Mouse (Mus musculus) liver, adult (tissue): ENCODE measurements around the gene Hoxd8.

Experiments
- GATA4 ChIP-seq: IDR thresholded peaks from 2 replicates; pipeline ENCODE4 v1.6.1; 2014; ENCODE audit warnings: mild to moderate bottlenecking, low read length; ENCODE audit not compliant: insufficient replicate concordance

Hoxd8 gene

DNA sequence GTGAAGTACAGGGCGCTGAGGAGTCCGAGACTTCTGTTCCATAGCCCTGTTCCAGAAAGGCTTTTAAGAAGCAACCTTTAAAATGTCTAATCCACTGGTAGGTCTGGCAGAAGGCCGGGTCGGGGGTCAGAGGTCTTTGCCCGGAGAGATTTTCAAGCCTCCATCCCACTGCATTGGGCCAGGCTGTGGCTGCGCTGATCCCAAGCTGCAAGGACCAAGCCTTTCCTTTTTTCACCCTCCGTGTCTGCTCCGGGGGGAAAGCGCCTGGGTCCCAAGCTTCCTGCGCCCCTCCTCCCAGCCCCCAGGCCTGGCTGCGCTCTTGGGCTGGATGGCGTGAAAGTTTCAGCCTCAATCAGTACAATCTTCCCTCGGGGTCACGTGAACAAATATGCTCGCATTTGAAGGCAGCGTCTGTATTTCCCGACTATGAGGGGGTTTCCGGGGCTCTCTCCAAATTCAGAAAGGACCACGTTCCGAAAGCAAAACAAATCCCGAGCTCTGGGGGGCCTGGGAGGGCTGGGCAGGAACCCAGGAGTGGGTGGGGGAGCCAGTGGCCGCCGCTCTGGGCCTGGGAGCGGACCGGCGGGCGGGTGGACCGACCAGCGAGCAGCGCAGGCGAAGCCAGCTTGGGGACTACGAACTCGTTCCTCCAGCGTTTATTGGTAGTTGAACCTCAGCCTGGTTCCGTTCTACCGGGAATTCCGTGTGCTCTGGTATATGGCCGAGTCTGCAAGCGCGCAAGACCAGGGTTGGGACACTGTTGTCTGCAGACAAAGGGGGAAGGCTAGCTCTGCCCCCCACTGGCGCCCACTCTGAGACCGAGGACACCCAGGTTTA lies 31.7 kb downstream of the Hoxd8 start:
- TF ChIP-seq GATA4, result no peak

DNA sequence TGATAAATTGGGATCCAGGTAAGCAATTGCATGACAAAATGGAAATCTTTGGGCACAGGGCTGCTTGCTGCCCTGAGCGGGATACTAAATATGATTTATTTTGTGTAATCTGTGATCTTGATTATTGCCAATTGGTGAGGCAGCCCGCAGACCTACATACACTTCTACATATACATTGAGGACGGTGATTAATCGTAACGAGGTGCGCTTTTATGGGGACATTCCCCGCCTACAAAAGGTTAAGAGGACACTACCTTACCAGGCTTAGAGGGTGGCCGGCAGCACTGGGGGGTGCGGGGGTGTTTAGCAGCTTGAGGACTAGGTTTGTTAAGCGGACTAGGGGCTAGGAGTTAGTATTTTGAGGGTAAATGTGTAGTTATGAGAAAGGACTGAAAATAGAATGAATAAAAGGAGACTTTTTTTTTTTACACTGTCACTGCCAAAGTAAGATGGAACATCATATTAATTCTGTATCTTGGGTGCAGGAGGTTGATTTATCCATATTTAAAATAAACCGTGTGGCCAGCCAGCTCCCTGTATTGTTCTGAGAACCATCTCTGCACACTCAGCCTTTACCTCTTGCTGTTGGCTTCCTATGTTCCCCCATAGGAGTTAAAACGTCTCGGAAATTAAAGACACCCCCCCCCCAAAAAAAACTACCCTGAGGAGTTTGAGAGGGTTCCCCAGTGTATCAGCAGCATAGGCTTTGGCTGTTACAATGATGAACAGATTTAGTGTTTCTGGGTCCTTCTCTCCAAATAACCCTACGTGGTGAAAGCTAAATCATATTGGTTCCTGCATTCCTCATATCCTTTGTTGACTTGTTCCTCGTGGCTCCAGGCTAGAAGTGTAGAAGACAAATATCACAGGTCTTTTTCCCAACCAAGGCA lies 32.5 kb downstream of the Hoxd8 start:
- no peak for TF ChIP-seq GATA4

DNA sequence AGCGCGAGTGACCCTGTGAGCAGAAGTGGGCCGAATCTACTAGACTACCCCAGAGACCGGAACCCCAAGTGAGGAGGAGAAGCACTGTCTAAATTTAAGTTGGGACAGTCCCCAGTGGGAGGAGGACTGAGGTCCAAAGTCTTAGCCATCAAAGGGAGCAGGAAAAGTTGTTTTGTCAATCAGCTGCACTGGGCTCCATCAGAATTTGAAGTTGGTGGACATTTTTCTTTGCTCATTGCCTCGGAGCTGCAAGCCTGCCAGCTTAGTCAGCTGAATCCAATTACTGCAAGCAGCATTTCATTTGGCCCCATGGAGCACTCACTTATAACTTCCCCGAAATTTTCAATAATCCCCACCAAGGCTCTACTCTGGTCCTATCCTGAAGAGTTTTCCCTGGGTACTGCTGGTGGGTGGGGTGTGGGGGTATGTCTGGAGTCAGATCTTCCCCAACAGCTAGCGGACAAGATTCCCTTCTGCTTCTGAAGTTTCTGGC lies 33.2 kb downstream of the Hoxd8 start:
- TF ChIP-seq GATA4, result no peak

DNA sequence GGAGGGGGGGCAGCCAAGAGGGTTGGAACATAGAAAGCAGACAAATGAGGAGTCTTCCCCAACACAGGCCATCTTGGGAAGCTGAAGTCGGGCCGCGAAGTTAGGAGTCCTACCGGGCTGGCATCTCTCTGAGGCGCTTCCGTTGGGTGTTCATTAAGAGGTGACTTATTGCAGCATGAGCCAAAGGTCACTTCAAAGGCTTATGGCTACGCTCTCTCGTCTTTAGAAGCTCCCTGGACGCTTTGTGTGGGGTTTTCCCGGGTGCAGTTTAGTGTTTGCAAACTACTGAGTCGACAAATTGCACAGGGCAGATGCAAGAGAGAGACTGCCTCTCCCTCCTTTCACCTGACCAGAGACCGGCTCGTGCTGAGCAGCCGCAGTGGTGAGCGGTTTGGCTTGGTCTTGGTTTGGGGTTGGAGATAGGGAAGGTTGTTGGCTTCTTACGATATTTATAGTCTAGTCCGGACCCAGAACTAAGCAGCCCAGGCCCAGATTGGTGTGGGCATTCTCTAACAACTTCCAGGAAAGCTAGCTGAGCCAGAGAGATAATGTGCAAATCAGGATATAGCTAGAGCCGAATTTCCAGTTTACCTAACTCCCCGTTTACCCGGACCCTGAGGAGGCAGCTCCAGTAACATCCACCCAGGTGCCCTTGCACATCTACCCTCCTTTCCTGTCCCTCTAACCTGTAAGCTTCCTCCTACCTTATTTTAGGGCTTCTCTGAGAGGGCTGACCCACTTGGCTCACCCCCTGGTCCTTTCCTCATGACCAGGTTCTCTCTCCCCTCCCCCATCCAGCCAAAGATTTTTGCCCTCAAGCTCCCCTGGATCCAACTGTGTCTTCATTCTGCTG lies 34.4 kb downstream of the Hoxd8 start:
- TF ChIP-seq GATA4, result no peak

DNA sequence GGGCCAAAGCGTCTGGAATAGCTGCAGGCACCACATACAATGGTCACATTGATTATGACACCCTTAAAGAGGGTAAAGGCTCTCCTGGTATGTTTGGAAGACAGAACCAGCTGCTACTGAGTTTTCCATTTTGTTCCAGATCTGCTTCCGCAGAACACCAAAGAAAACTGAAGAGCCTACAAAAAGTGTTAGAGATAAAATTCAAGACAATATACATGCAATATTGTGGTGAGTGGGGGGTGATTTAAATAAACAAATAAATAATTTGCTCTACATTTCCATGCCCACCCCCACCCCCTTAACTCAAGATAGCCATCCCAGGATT lies 35.0 kb downstream of the Hoxd8 start:
- no peak for TF ChIP-seq GATA4

DNA sequence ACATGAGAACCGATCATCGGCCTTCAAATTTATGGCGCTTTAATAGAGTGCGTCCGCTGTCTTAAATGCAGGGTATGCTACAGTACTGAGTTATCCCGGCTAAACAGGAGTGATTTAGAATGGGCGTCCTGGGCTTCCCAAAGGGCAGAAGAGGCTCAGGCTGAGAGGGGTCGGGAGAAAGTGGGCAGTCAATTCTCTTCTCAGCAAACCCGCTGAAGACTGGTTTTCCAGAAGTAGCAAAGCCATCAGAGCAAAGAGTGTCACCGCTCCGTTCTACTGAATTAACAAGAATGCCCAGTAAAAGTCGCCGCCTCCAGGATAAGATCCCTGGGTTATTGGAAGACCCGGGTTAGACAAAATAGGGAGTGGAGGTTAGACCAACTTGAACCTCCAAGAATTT lies 35.5 kb downstream of the Hoxd8 start:
- TF ChIP-seq GATA4, result no peak

DNA sequence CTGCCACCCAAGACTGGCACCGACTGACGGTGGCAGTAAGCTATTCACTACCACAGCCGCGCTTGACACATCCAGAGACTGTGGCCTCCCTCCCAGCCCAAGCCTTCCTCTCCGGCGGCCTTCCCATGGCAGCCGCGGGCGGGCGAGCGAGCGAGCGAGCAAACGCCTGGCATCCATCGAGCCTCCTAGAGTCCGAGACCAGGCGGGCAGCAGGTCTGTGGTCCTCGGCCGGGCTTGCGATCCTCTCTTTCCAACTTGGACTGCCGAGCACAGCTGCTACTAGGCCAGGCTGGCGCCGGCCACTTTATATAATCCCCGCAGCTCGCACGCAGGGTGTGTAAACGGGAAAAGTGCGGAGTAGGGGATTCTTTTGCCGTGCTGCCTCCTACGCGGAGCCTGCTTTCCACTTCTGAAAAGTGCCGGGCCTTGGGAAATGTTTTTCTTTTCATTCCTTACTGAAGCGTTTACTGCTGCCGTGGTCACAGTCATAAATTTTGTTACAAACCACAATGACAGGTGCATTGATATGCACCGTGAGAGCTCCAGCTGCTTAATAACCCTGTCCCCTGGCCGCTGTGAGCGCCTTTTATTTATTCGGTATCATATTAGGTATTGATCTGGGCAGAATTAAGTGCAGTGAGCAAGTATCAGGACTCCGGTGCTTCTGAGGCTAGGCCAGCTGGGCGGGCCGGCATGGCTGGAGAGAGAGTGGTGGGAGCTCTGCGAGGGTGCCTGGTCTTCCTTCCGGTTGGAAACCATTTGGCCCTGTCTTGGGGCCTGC lies 36.1 kb downstream of the Hoxd8 start:
- TF ChIP-seq GATA4, result no peak

DNA sequence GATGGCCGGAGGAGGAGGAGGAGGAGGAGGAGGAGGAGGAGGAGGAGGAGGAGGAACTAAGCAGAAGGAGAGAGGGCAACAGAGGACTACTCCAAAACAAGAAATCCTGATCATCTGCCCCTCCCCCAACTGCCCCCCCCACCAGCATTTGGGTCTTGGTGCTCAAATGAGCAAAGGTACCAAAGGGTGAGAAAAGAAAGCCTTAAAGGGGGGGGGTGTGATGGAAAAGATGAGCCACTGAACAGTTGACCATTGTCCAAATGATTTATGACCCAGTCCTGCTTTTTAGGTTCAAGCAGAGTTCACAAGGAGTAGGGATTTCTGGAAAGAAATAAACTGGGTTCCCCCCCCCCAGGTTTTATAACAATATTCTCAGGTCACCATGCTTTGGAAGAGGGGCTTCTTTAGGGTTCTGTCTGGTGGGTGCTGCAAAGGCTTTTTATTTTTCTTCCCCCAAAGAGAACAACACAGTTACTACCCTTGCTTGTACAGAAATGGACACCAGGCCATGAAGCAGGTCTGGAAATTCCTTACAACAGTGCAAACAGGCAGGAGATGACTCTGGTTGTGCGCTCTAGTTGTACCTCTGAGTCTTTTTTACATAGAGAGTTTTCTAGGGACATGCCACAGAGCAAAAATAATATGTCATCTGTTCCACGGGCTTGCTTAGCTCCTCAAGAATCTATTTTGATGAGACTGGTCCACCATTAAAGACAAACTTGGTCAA lies 37.0 kb downstream of the Hoxd8 start:
- no peak for TF ChIP-seq GATA4

DNA sequence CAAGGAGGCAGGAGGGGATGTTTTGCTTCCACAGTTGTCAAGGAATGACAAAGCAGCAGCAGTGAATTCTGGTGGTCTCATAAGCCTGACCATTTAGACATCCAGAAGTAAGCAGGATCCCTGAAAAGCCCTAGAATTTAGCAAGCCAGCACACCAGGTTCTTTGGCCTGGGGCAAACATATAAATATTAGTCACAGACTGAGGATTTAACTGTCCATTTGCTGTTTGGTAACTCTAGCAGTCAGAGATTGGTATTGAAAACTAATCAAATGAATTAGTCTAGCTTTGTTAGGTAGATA lies 37.5 kb downstream of the Hoxd8 start:
- no peak for TF ChIP-seq GATA4

DNA sequence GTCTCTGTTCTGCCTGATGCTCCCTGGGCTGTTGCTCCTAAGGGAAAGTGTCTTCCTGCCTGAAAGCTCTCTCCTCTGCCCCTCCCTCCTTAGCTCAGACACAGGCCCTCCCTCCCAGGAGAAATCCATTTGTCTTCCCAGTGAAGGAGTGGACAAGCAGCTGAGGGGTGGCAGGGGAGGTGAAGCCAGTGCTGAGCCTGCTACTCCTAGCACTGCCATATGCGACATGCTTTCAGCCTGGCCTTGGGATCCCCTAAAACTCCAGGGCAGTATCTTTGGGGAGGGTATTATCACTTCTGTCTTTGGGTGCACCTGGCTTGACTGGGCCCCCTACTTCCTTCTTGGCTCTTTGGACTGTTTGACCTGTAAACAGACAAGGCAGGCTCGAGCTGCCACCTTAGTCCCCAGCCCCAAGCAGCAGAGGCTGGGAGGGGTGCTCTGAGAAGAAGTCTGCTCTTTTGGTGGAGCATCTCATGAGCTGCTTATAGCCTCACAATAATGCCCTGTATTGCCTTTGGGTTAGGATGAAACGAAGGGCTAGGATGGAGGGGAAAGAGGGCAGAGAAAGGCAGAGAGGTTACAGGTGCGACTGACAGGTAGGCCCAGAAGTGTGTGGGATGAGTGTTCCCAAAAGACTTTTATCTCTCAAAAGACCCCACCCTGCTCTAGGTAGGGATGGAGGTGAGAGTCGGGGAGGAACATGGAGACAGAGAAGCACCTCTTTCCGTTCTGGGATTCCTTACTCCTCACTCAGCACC lies 41.3 kb downstream of the Hoxd8 start:
- no peak for TF ChIP-seq GATA4

DNA sequence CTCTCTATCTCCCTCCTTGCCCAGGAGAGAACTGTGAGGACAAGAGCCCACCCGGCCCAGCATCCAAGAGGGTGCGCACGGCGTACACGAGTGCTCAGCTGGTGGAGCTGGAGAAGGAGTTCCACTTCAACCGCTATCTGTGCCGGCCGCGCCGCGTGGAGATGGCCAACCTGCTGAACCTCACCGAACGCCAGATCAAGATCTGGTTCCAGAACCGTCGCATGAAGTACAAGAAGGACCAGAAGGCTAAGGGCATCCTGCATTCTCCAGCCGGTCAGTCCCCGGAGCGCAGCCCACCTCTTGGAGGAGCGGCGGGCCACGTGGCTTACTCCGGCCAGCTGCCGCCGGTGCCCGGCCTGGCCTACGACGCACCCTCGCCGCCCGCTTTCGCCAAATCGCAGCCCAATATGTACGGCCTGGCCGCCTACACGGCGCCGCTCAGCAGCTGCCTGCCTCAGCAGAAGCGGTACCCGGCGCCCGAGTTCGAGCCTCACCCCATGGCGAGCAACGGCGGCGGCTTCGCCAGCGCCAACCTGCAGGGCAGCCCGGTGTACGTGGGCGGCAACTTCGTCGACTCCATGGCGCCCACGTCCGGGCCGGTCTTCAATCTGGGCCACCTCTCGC lies 42.0 kb downstream of the Hoxd8 start:
- no peak for TF ChIP-seq GATA4

DNA sequence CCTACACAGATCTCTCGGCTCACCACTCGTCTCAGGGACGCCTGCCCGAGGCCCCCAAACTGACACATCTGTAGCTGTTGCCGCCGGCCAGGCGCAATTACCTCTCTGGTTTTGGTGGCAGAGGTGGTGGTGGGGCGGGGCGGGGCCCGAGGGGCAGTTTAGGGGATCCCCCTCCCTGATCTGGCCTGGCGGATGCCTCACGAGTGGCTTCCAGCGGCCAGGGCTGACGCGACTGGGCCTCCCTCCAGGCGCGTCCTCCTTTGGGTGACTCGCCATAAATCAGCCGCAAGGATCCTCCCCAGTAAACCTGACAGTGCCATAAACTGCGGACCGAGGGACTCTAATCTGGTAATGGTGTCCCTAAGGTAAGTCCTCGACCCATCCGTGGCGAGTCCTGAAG lies 42.6 kb downstream of the Hoxd8 start:
- TF ChIP-seq GATA4, result no peak

DNA sequence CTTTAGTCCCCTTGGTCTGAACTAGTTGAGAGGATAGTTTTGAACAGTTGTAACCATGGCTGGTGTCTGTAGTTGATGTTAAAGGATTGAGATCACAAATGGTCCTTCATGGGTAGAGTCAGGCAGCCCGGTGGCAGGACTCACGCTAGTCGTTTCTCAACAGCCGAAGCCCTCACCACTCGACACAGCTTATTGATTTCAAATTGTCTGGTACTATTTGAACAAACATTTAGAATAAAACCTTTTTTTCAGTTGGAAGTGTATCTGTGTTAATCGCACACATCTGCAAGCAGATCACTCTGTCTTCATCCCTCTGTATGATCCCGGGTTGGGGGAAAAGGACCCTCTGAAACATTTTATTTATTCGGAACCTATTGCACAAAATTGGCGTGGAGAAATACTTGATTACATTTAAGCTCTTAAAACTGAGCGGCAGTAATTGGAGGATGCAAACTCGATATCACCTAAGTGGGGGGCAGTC lies 43.3 kb downstream of the Hoxd8 start:
- TF ChIP-seq GATA4, result no peak

DNA sequence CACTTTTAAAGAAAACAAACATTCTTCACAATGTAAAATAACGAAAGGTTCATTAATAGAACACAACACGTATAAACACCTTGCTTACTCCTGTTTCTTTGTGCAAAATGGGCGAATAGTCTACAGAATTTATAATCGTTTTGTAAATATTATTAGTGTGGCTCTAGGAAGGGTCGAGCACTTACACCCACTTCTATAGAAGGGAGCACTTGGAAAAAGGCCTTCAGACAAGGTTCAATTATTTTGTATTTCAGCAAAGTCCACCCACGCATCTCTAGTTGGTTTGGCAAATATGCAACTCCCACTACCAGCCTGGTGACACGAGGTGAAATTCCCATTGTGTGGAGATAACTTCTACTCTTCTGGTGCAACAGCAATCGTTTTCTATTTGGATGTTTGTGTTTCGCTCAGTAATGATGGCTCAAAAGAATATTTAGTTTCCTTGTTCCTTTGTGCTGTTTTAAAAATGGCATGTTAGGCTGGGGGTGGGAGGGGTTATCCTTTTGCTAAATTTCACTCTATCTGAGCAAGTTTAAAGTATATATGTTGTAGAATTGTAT lies 44.1 kb downstream of the Hoxd8 start:
- TF ChIP-seq GATA4, result no peak
